Mouse (Mus musculus) liver, adult 2 months (tissue): ENCODE results near the gene Scnn1g. TPM values are rescaled to one million over a fixed set of nuclear protein-coding genes. Genes with fewer than 3 reads are reported as not detected.

ENCODE experiments used
- DNase-seq: peaks from one replicate; pipeline ENCODE4 v3.0.0-alpha.2; 2011; ENCODE audit warnings: low read depth, low spot score; ENCODE audit errors: extremely low read depth
- H3K27ac ChIP-seq: fragments of 200-500 bp; replicated peaks from 2 replicates; pipeline ENCODE4 v1.5.1; 2012; ENCODE audit warnings: low read depth, mild to moderate bottlenecking, control low read depth, inconsistent platforms, low read length; ENCODE audit not compliant: insufficient read depth
- H3K27me3 ChIP-seq: fragments of 200-500 bp; 2 replicates; pipeline ENCODE4 v1.6.1; 2012; ENCODE audit warnings: mild to moderate bottlenecking, moderate library complexity, low read length, inconsistent platforms; ENCODE audit not compliant: control insufficient read depth, insufficient read depth
- H3K36me3 ChIP-seq: fragments of 200-500 bp; 2 replicates; pipeline ENCODE4 v1.6.1; 2012; ENCODE audit warnings: low read length, inconsistent platforms; ENCODE audit not compliant: control insufficient read depth, insufficient read depth
- H3K4me1 ChIP-seq: fragments of 200-500 bp; 2 replicates; pipeline ENCODE4 v1.6.1; 2011; ENCODE audit warnings: low read length; ENCODE audit not compliant: control insufficient read depth, insufficient read depth
- H3K4me3 ChIP-seq: fragments of 200-500 bp; 2 replicates; pipeline ENCODE4 v1.5.1; 2011; ENCODE audit warnings: low read depth, mild to moderate bottlenecking, control low read depth, low read length, moderate library complexity; ENCODE audit not compliant: insufficient read depth
- H3K79me2 ChIP-seq: fragments of 200-500 bp; 2 replicates; pipeline ENCODE4 v1.6.1; 2012; ENCODE audit warnings: inconsistent platforms, mild to moderate bottlenecking, low read length, moderate library complexity; ENCODE audit not compliant: control insufficient read depth, insufficient read depth
- H3K9ac ChIP-seq: fragments of 200-500 bp; 2 replicates; pipeline ENCODE4 v1.6.1; 2012; ENCODE audit warnings: low read depth, mild to moderate bottlenecking, control low read depth, inconsistent platforms, low read length
- CTCF ChIP-seq: fragments of 200-500 bp; IDR thresholded peaks from 2 replicates; pipeline ENCODE4 v1.5.1; 2011; ENCODE audit warnings: low read depth, low read length, control low read depth
- POLR2A ChIP-seq: fragments of 200-500 bp; IDR thresholded peaks from 2 replicates; pipeline ENCODE4 v1.6.1; 2011; ENCODE audit warnings: low read length, control low read depth; ENCODE audit not compliant: insufficient read depth; ENCODE audit errors: extremely low read depth
- WGBS: fragments of 180-500 bp; shearing (Covaris S2); methylation state at CpG from one replicate; pipeline ENCODE4 v1.1.7; 2018; 5-methylcytosine and 5-hydroxymethylcytosine counted together
- polyA plus RNA-seq: library from polyadenylated mRNA; depleted of rRNA; stranded (reverse); fragments of >200 nt; gene quantifications from 2 replicates; pipeline ENCODE4 v1.2.3, GENCODE M21; 2012
- total RNA-seq: library from RNA; depleted of rRNA; stranded (reverse); fragments of >200 nt; gene quantifications from 2 replicates; pipeline ENCODE4 v1.2.3, GENCODE M21; 2014

Gene Scnn1g
- total and polyA plus RNA-seq, 2 experiments: not detected

- Histone ChIP-seq H3K27ac (no peak overlapping the region), H3K4me1 (peaks cover 3% of the 10 kb centered on the region; the same call in 1 of the 2 replicates), H3K4me3 (no peak overlapping the region), H3K79me2 (peaks cover 7% of the 10 kb centered on the region; the same call in 1 of the 2 replicates), H3K27me3 (no peaks in the 10 kb centered on the region), H3K36me3 (no peaks in the 10 kb centered on the region), H3K9ac (no peak overlapping the region)
- TF ChIP-seq POLR2A (no peak), CTCF (no peak)
- no peak for DNase-seq
- 71% methylated on average over 1 of the region's 1 CpGs for WGBS
Observed at GRCm38 (mm10) chr7:121697574-121697973, 36.7 kb upstream of the Scnn1g start.

GRCm38 (mm10) chr7:121699218-121699617 lies 35.1 kb upstream of the Scnn1g start:
- Histone ChIP-seq H3K27ac (no peak overlapping the region), H3K27me3 (no peaks in the 10 kb centered on the region), H3K79me2 (peaks cover 13% of the 10 kb centered on the region; the same call in 1 of the 2 replicates), H3K4me3 (no peak overlapping the region), H3K36me3 (no peaks in the 10 kb centered on the region), H3K9ac (no peak overlapping the region), H3K4me1 (peaks cover 3% of the 10 kb centered on the region; the same call in 1 of the 2 replicates)
- no peak for DNase-seq
- TF ChIP-seq CTCF (no peak), POLR2A (no peak)

- peaks cover 3% of the 10 kb centered on the region; the same call in 1 of the 2 replicates for H3K4me1 ChIP-seq
- no peaks in the 10 kb centered on the region for H3K27me3 ChIP-seq
- H3K36me3 ChIP-seq: no peaks in the 10 kb centered on the region
- H3K79me2 ChIP-seq: peaks cover 13% of the 10 kb centered on the region; the same call in 1 of the 2 replicates
- H3K27ac ChIP-seq: no peak overlapping the region
- WGBS: 93% methylated on average over 3 of the region's 3 CpGs
- DNase-seq: no peak
- no peak overlapping the region for H3K9ac ChIP-seq
- TF ChIP-seq CTCF (no peak), POLR2A (no peak)
- no peak overlapping the region for H3K4me3 ChIP-seq
Observed at GRCm38 (mm10) chr7:121700480-121700879, 33.8 kb upstream of the Scnn1g start.

- no peaks in the 10 kb centered on the region for H3K27me3 ChIP-seq
- H3K79me2 ChIP-seq: peaks cover 18% of the 10 kb centered on the region; the same call in 1 of the 2 replicates
- no peak overlapping the region for H3K9ac ChIP-seq
- H3K4me1 ChIP-seq: peaks cover 6% of the 10 kb centered on the region; the same call in 1 of the 2 replicates
- H3K36me3 ChIP-seq: no peaks in the 10 kb centered on the region
- TF ChIP-seq CTCF (no peak), POLR2A (no peak)
- WGBS: 74% methylated on average over 6 of the region's 6 CpGs
- no peak for DNase-seq
- H3K4me3 ChIP-seq: no peak overlapping the region
- H3K27ac ChIP-seq: no peak overlapping the region
Observed at GRCm38 (mm10) chr7:121701983-121702382, 32.3 kb upstream of the Scnn1g start.

GRCm38 (mm10) chr7:121705051-121705450 lies 29.2 kb upstream of the Scnn1g start:
- DNase-seq: no peak
- H3K27me3 ChIP-seq: no peaks in the 10 kb centered on the region
- TF ChIP-seq POLR2A: no peak
- TF ChIP-seq CTCF: no peak
- H3K4me1 ChIP-seq: 0 out of 2 replicates have a peak, but pooled peaks cover 3% of the 10 kb centered on the region
- peaks cover 14% of the 10 kb centered on the region; the same call in 1 of the 2 replicates for H3K79me2 ChIP-seq
- no peak overlapping the region for H3K9ac ChIP-seq
- H3K4me3 ChIP-seq: no peak overlapping the region
- H3K27ac ChIP-seq: no peak overlapping the region
- WGBS: 97% methylated on average over 2 of the region's 2 CpGs
- no peaks in the 10 kb centered on the region for H3K36me3 ChIP-seq

GRCm38 (mm10) chr7:121706411-121707072 lies 27.7 kb upstream of the Scnn1g start:
- peak overlapping the region; percentile 82 for H3K9ac ChIP-seq
- peak; percentile 45 for DNase-seq
- no peaks in the 10 kb centered on the region for H3K27me3 ChIP-seq
- H3K4me1 ChIP-seq: 0 out of 2 replicates have a peak, but pooled peaks cover 3% of the 10 kb centered on the region
- H3K4me3 ChIP-seq: peak overlapping the region; percentile 76
- 3% methylated on average over 77 of the region's 77 CpGs for WGBS
- TF ChIP-seq CTCF (no peak), POLR2A (no peak)
- H3K36me3 ChIP-seq: no peaks in the 10 kb centered on the region
- no peak overlapping the region for H3K27ac ChIP-seq
- H3K79me2 ChIP-seq: peaks cover 10% of the 10 kb centered on the region; the same call in 1 of the 2 replicates
